Mouse (Mus musculus) neural tube, embryonic 11.5 days (tissue): ENCODE measurements around the gene Rnf41. TPM values are rescaled to one million over a fixed set of nuclear protein-coding genes. Genes with fewer than 3 reads are reported as not detected.

ENCODE experiments used
- ATAC-seq: fragments of 200-750 bp; cut with Nextera tagmentation; 2 replicates; pipeline ENCODE4 v1.8.0; 2017; ENCODE audit warnings: moderate number of reproducible peaks, mild to moderate bottlenecking, moderate TSS enrichment, moderate library complexity; ENCODE audit not compliant: insufficient read depth, low FRiP score, low TSS enrichment
- DNase-seq: peaks from one replicate; pipeline ENCODE4 v3.0.0-alpha.2; 2015; ENCODE audit warnings: low spot score
- H3K27ac ChIP-seq: fragments of 300-500 bp; sonication (generic); 2 replicates; pipeline ENCODE4 v1.5.1; 2014; ENCODE audit warnings: low read depth, mild to moderate bottlenecking, low read length
- H3K27me3 ChIP-seq: fragments of 300-500 bp; sonication (generic); 2 replicates; pipeline ENCODE4 v1.6.1; 2014; ENCODE audit warnings: mild to moderate bottlenecking, low read length, mixed read lengths; ENCODE audit not compliant: control insufficient read depth, insufficient read depth
- H3K36me3 ChIP-seq: fragments of 300-500 bp; sonication (generic); 2 replicates; pipeline ENCODE4 v1.6.1; 2014; ENCODE audit warnings: mild to moderate bottlenecking, low read length, moderate library complexity, mixed read lengths; ENCODE audit not compliant: control insufficient read depth, insufficient read depth
- H3K4me1 ChIP-seq: fragments of 300-500 bp; sonication (generic); 2 replicates; pipeline ENCODE4 v1.6.1; 2014; ENCODE audit warnings: low read length, mixed read lengths; ENCODE audit not compliant: control insufficient read depth, insufficient read depth
- H3K4me2 ChIP-seq: fragments of 300-500 bp; sonication (generic); 2 replicates; pipeline ENCODE4 v1.6.1; 2014; ENCODE audit warnings: low read depth, mild to moderate bottlenecking, moderate library complexity
- H3K4me3 ChIP-seq: fragments of 300-500 bp; sonication (generic); 2 replicates; pipeline ENCODE4 v1.5.1; 2014; ENCODE audit warnings: low read depth, low read length
- H3K9ac ChIP-seq: fragments of 300-500 bp; sonication (generic); 2 replicates; pipeline ENCODE4 v1.6.1; 2014; ENCODE audit warnings: mild to moderate bottlenecking, low read length
- H3K9me3 ChIP-seq: fragments of 300-500 bp; sonication (generic); 2 replicates; pipeline ENCODE4 v1.6.1; 2016; ENCODE audit warnings: low read length; ENCODE audit not compliant: control insufficient read depth
- WGBS: fragments of 180-500 bp; shearing (Covaris S2); extraction: QIAGEN DNeasy Blood & Tissue Kit; methylation state at CpG from one replicate; pipeline ENCODE4 v1.1.7; 2014; 5-methylcytosine and 5-hydroxymethylcytosine counted together
- polyA plus RNA-seq: library from polyadenylated mRNA; unstranded; fragments of >200 nt; fragmentation: Nextera tagmentation; extraction: Ambion mirVana; gene quantifications from 2 replicates; pipeline ENCODE4 v1.2.1, GENCODE M21; 2014

Rnf41 gene
- polyA plus RNA-seq, 1 experiment from 2014 or later, result 46.8 TPM

- Histone ChIP-seq H3K27me3 (no peaks in the 10 kb centered on the region), H3K4me2 (no peak overlapping the region), H3K36me3 (no peaks in the 10 kb centered on the region; the same call in 1 of the 2 replicates), H3K27ac (no peak overlapping the region), H3K4me3 (no peak overlapping the region), H3K9ac (no peak overlapping the region), H3K4me1 (no peaks in the 10 kb centered on the region), H3K9me3 (no peaks in the 10 kb centered on the region)
- 93% methylated on average over 5 of the region's 5 CpGs for WGBS
- no peak for DNase-seq
- ATAC-seq, result no peak
Measured at GRCm38 (mm10) chr10:128429052-128429451, 17.6 kb downstream of the Rnf41 start.

GRCm38 (mm10) chr10:128429454-128429853 is 18.0 kb downstream of the Rnf41 start:
- no peak overlapping the region for H3K4me3 ChIP-seq
- H3K9me3 ChIP-seq, result no peaks in the 10 kb centered on the region
- H3K4me1 ChIP-seq, result no peaks in the 10 kb centered on the region
- no peak overlapping the region for H3K4me2 ChIP-seq
- no peak overlapping the region for H3K9ac ChIP-seq
- DNase-seq (no peak), ATAC-seq (no peak)
- 92% methylated on average over 4 of the region's 4 CpGs for WGBS
- H3K27me3 ChIP-seq, result no peaks in the 10 kb centered on the region
- H3K36me3 ChIP-seq, result no peaks in the 10 kb centered on the region; the same call in 1 of the 2 replicates
- H3K27ac ChIP-seq, result no peak overlapping the region

- Histone ChIP-seq H3K27me3 (no peaks in the 10 kb centered on the region), H3K27ac (no peak overlapping the region), H3K4me2 (no peak overlapping the region), H3K36me3 (peaks cover 22% of the 10 kb centered on the region), H3K4me3 (no peak overlapping the region), H3K4me1 (no peaks in the 10 kb centered on the region), H3K9ac (no peak overlapping the region), H3K9me3 (no peaks in the 10 kb centered on the region)
- no peak for ATAC-seq
- 97% methylated on average over 2 of the region's 2 CpGs for WGBS
- no peak for DNase-seq
Measured at GRCm38 (mm10) chr10:128433417-128433816, 22.0 kb downstream of the Rnf41 start.

GRCm38 (mm10) chr10:128434681-128435080 is 23.2 kb downstream of the Rnf41 start:
- DNase-seq (no peak), ATAC-seq (no peak)
- no peaks in the 10 kb centered on the region for H3K9me3 ChIP-seq
- WGBS, result 89% methylated on average over 10 of the region's 10 CpGs
- H3K27me3 ChIP-seq, result no peaks in the 10 kb centered on the region
- no peaks in the 10 kb centered on the region for H3K4me1 ChIP-seq
- no peak overlapping the region for H3K9ac ChIP-seq
- H3K27ac ChIP-seq, result no peak overlapping the region
- H3K36me3 ChIP-seq, result peaks cover 26% of the 10 kb centered on the region
- no peak overlapping the region for H3K4me3 ChIP-seq
- no peak overlapping the region for H3K4me2 ChIP-seq

- Histone ChIP-seq H3K9ac (no peak overlapping the region), H3K4me2 (no peak overlapping the region), H3K4me1 (no peaks in the 10 kb centered on the region), H3K9me3 (no peaks in the 10 kb centered on the region), H3K4me3 (no peak overlapping the region), H3K27ac (no peak overlapping the region), H3K36me3 (peaks cover 26% of the 10 kb centered on the region), H3K27me3 (no peaks in the 10 kb centered on the region)
- no peak for DNase-seq
- no peak for ATAC-seq
- 87% methylated on average over 17 of the region's 17 CpGs for whole genome bisulfite sequencing
Measured at GRCm38 (mm10) chr10:128435186-128435823, 23.8 kb downstream of the Rnf41 start.

- no peak overlapping the region for H3K27ac ChIP-seq
- H3K4me1 ChIP-seq, result no peaks in the 10 kb centered on the region
- peaks cover 26% of the 10 kb centered on the region for H3K36me3 ChIP-seq
- H3K9me3 ChIP-seq, result no peaks in the 10 kb centered on the region
- no peak overlapping the region for H3K9ac ChIP-seq
- WGBS, result 89% methylated on average over 5 of the region's 5 CpGs
- H3K4me3 ChIP-seq, result no peak overlapping the region
- H3K27me3 ChIP-seq, result no peaks in the 10 kb centered on the region
- DNase-seq (no peak), ATAC-seq (no peak)
- H3K4me2 ChIP-seq, result no peak overlapping the region
Measured at GRCm38 (mm10) chr10:128435873-128436272, 24.4 kb downstream of the Rnf41 start.

GRCm38 (mm10) chr10:128436376-128436775 is 24.9 kb downstream of the Rnf41 start:
- no peak overlapping the region for H3K4me3 ChIP-seq
- 95% methylated on average over 8 of the region's 8 CpGs for WGBS
- H3K9ac ChIP-seq, result no peak overlapping the region
- no peaks in the 10 kb centered on the region for H3K9me3 ChIP-seq
- H3K27me3 ChIP-seq, result no peaks in the 10 kb centered on the region
- no peak for DNase-seq
- H3K4me2 ChIP-seq, result no peak overlapping the region
- ATAC-seq, result no peak
- H3K36me3 ChIP-seq, result peaks cover 26% of the 10 kb centered on the region
- no peak overlapping the region for H3K27ac ChIP-seq
- H3K4me1 ChIP-seq, result no peaks in the 10 kb centered on the region

- 67% methylated on average over 10 of the region's 10 CpGs for WGBS
- no peaks in the 10 kb centered on the region for H3K27me3 ChIP-seq
- H3K9me3 ChIP-seq, result no peaks in the 10 kb centered on the region
- no peak overlapping the region for H3K4me2 ChIP-seq
- no peak for DNase-seq
- ATAC-seq, result no peak
- H3K36me3 ChIP-seq, result peaks cover 26% of the 10 kb centered on the region
- no peaks in the 10 kb centered on the region for H3K4me1 ChIP-seq
- no peak overlapping the region for H3K27ac ChIP-seq
- no peak overlapping the region for H3K4me3 ChIP-seq
- H3K9ac ChIP-seq, result no peak overlapping the region
Measured at GRCm38 (mm10) chr10:128438675-128439279, 27.3 kb downstream of the Rnf41 start.

GRCm38 (mm10) chr10:128440407-128440806 is 28.9 kb downstream of the Rnf41 start:
- Histone ChIP-seq H3K4me2 (no peak overlapping the region), H3K27ac (no peak overlapping the region), H3K9me3 (no peaks in the 10 kb centered on the region), H3K4me3 (no peak overlapping the region), H3K36me3 (peaks cover 23% of the 10 kb centered on the region), H3K4me1 (no peaks in the 10 kb centered on the region), H3K27me3 (no peaks in the 10 kb centered on the region), H3K9ac (no peak overlapping the region)
- no peak for ATAC-seq
- WGBS, result 63% methylated on average over 10 of the region's 10 CpGs
- no peak for DNase-seq
